Mouse (Mus musculus) MN1 (cell line): ENCODE results near the gene Agap1.

Source experiments
- DNase-seq: peaks from one replicate; pipeline ENCODE4 v3.0.0-alpha.2; 2016; ENCODE audit warnings: low spot score

Gene Agap1

GRCm38 (mm10) chr1:89902236-89902635 lies 447.6 kb downstream of the Agap1 start:
- DNase-seq: no peak

DNA sequence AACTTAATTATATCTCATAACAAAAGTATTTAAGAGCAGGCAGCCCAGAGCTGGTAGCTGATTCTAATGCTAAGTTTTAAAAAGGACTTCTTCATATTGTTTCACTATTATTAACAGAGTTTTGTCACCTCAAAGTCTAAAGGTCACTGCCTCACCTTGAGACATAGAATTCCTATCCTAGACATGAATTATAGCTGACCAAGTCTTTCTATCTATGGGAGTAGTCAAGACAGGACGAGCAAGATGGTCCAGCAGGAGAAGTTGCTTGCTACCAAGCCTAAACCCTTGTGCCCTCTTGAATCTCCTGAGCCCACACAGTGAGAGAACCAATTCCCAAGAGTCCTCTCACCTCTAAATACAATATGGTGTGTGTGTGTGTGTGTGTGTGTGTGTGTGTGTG lies 448.0 kb downstream of the Agap1 start:
- no peak for DNase-seq

DNA sequence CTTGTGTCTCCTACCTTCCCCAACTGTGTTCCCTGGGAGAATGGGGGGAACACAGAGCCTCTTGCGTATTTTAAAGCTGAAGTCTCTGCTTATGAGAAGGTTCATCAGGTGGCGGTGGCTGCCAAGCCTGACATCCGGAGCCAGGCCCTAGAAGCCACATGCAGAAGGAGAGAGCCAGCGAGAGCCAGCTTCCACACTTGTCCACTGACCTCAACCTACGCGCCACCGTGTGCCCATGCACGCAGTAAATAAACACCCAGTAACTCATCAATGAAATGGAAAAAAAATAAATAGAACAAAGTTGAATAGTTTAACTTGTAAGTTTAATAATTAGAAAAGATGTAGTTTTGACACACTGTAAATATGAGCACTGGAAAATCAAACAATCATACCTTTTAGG lies 455.2 kb downstream of the Agap1 start:
- no peak for DNase-seq

DNA sequence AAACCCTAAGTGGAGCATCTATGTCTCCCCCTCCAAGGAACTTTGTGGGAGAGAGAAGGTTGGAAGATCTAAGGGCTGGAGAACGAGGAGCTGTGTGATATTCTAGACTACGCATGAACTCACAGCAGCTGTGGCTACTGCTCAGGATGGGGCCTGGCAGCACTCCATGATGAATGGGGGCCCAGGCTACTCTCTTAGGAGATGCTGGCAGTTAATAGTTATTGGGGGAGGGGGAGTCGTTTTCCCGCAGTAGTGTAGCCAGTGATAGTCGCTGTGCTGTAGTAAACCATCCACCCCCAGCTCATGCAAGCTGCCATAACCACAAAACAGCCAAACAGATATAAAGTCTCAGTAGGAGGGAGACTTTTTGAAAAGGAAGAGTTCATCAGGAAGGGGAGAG lies 457.8 kb downstream of the Agap1 start:
- no peak for DNase-seq

- DNase-seq: no peak
Measured at GRCm38 (mm10) chr1:89913611-89914010, 459.0 kb downstream of the Agap1 start.

DNA sequence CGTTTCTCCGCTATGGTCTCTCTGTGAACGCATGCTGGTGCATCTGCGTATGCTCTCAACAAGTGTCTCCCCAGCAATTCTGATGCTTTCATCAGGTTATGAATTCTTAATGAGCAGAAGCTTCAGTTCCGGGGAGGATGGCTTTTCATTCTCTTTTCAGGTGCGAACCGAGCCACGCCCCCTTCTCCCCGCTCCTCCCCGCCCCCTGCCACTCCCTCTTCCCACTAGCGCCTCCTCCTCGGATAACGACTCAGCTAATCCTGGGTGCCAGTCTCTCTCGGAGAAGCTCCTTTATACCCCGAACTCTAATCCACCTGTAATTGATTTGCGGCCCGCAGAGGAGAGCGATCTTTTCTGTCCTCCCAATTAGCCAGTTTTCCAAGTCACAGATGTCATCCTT lies 463.5 kb downstream of the Agap1 start:
- DNase-seq: no peak

GRCm38 (mm10) chr1:89919206-89919605 lies 464.6 kb downstream of the Agap1 start:
- DNase-seq: no peak

GRCm38 (mm10) chr1:89921806-89922205 lies 467.2 kb downstream of the Agap1 start:
- no peak for DNase-seq

DNA sequence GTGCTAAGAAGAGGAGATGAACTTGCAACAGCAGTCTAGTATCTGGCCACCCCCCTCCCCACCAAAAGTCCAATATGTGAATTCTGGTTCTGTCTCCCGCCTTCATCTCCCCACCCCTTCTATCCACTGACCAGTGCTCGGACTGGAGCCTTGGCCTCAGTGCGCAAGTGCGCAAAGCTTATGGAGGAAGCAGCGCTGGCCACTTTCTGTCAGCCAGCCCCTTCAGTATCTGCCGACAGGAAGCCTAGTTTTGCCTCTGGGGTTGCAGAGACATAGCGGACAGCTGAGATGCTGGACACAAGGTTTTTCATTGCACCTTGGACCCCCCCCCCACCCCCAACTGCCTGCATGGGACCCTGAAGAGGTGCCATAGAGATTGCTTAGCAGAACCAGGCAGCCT lies 467.7 kb downstream of the Agap1 start:
- DNase-seq: no peak

GRCm38 (mm10) chr1:89922883-89923641 lies 468.5 kb downstream of the Agap1 start:
- no peak for DNase-seq

DNA sequence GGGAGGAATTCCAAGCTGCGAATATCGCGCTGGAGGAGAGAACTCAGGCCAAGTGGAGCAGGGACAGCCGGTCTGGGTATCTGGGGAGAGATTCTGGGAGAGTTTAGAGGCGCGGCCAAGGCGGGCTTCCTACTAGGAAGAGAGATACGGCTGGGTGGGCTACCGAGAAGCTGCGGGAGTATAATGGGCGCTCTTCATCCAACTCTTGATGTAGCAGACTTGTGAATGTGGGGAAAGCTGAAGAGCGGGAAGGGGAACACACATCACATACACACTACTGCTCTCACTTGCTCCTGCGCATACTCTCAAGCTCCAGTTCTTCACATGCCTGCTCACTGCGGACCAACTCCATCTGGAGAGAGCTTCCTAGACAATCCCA lies 469.0 kb downstream of the Agap1 start:
- DNase-seq: no peak

DNA sequence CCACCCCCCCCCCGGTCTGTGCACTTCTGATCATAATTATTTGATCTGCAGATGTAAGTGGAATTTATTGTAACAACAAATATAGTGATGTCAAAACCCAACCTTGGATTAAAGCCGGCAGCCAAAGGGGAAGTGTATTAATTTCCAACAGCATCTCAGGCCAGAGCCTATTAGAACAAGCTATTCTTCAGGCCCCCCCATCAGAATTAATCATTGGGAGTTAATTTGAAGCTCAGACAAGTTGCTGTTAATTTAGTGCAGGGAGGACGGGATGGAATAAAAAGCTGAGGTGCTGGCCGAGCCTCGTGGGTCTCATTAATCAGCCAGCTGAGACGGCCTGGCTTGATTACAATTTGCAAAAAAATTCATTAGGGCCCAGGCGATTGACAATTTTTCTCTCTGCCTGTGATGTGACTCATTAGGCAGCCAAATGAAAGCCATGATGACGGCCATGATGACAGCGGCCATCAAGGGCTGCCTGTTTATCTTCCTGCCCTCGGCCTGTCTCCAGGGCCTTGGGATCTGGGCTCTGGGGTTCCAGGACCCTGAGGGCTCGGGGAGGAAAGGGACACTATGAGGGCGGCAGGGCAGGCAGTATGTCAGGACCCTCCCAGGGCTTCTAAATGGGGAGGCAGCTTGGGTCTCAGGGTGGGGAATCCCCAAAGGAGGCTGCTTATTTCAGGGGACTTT lies 471.0 kb downstream of the Agap1 start:
- DNase-seq: no peak

DNA sequence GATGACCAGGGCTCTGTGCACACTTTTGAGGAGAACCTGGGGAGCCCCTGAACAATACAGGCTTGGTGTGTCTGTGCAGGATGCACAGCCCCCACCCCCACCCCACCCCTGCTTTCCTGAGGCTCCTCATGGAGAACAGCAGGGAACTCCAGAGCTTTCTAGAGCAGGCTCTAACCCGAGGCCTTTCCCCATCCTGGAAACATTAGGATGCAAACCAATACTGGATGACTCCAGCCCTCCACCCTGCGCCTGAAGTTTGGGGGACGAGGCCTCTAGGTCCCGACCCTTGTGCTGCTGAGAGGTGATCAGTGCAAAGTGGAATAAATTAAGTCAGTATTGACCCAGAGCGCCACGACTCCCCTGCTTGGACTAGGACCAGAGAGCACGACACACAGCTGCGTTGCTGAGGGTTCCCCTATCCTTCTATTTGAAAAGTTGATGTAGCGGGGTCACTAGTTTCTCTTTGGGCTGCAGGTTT lies 472.0 kb downstream of the Agap1 start:
- no peak for DNase-seq

DNA sequence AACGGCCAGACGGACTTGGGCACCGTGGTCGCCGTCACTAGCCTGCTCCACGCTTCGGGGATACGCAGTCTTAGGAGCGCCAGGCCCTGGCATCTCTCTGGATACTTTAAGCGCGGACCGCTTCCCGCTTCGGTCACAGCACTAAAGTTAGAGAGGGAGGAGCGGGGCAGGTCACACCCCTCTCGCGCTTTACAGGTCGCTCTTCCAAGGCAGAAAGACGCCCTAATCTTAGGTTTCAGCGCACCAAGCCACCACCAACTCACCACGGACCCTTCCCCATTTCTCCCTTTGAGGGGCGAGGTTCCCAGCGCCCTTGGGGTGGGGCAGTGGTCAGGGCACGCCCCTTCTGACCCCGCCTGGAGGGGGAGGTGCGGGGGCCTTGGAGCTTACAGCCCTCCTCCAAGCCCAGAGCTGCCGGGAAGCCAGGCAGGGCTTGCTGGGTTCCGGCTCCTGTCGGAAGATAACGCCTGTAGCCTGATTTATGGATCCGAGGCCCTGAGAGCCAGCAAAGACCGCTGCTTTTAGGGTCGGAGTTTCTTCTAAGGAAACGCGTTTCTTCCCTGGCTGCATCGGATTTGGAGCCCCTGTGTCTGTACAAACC lies 472.6 kb downstream of the Agap1 start:
- peak; percentile 25 for DNase-seq

- no peak for DNase-seq
Measured at GRCm38 (mm10) chr1:89928676-89929075, 474.1 kb downstream of the Agap1 start.

- DNase-seq: no peak
Measured at GRCm38 (mm10) chr1:89929181-89929580, 474.6 kb downstream of the Agap1 start.

DNA sequence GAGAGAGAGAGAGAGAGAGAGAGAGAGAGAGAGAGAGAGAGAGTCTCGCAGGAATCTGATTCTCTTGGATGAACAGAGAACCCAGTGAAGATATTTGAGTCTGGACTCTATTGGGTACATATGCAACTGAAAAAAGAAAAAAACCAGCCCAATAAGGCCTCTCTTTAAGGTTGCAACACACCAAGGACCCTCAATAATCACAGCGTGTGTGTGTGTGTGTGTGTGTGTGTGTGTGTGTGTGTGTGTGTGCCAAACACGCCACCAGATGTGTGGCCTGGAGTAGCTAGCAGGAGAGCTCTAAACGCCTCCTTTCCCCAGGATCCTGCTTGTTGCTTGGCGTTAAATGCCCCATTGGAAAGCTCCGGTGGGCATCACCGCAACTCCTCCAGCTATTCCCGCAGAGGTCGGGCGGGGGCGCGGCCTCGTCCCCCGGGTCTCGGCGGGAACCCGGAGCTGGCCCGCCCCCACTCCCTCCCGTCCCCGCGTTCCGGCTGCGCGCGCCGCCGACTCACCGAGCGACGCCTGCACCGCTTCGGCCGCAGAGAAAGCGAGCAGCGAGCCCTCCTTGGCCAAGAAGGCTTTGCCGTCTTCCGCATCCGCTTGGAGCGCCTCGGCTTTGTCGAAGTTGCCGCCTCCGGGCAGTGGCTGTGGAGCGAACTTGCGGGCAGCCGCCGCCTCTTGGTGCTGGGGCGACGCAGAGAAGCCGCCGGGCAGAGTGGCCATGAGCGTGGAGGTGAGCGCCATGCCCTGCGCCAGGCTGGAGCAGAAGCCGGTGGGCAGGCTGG lies 475.3 kb downstream of the Agap1 start:
- no peak for DNase-seq

DNA sequence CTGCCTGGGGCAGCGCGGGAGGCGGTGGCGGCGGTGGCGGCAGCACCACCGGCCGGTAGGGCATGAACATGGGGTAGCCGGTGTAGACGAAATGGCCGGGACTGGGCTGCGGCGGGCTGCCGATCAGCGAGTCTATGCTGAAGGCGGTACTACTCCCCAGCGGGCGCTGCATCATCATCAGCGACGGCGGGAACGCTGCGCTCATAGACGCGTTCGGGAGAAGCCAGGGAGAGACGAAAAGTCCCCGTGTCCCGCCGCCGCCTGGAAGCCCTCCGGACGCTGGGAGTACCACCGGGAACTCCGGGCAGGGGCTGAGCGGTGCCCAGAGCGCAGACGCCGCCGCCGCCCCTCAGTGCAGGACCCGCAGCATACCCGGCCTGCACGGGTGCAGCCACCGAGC lies 475.9 kb downstream of the Agap1 start:
- no peak for DNase-seq

DNA sequence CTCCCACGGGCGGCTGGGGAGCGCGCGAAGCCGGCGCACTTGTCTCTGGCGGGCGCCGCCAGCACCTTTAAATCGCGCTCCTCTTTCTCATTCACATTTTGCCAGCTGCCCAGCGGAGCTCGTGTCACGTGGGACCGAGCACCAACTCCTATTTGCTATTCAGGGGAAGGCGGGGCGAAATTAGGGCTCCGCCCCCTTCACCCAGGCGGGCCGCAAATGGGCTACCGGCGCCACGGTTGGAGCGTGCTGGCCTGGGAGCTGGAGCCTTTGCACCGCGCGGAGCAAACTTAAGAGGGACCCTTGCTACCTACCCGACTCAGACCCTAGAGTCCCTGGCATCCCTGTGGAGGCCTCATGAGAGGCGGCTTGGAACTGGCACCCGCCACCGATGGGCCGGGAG lies 476.5 kb downstream of the Agap1 start, which contains the start of gene Gbx2:
Gbx2 (minus strand) TSS at position 60 of the 400 bp plus-strand sequence.
- DNase-seq: no peak

GRCm38 (mm10) chr1:89932021-89932423 lies 477.4 kb downstream of the Agap1 start:
- DNase-seq: no peak

DNA sequence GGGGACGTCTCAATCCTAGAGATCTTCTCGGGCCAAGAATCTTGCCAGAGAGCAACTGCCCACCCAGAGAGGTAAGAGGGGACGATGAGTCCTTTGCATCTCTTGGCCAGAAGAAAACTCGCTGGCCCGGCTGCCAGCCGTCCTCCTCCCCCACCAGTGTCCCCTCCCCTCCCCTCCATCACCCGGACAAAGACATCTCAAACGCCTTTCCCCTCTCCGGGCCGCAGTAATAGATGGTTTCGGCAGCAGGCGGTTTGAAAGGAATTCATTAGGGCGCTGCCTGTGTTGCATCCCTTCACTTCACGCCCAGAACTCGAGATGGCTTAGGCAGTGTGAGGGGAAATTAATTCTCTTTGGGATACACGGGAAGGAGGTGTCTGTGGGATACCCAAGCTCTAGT lies 478.0 kb downstream of the Agap1 start:
- no peak for DNase-seq

GRCm38 (mm10) chr1:89933028-89933427 lies 478.4 kb downstream of the Agap1 start:
- DNase-seq: no peak
